Mouse (Mus musculus) heart, postnatal 4 days (tissue): ENCODE data around the gene Arid1b. TPM values are rescaled to one million over a fixed set of nuclear protein-coding genes. Genes with fewer than 3 reads are reported as not detected.

Experiments used
- DNase-seq: peaks from one replicate; pipeline ENCODE4 v3.0.0; 2021
- total RNA-seq, 2 experiments: library from RNA; stranded (reverse); gene quantifications; 2 replicates each; pipeline ENCODE4 v1.2.3; 2021

Arid1b gene
- total RNA-seq, 2 experiments from 2014 or later: 40.5 to 41.6 TPM

- DNase-seq: no peak
These were observed 131.1 kb downstream of the Arid1b start for GRCm38 (mm10) chr17:5125084-5125855.

DNA sequence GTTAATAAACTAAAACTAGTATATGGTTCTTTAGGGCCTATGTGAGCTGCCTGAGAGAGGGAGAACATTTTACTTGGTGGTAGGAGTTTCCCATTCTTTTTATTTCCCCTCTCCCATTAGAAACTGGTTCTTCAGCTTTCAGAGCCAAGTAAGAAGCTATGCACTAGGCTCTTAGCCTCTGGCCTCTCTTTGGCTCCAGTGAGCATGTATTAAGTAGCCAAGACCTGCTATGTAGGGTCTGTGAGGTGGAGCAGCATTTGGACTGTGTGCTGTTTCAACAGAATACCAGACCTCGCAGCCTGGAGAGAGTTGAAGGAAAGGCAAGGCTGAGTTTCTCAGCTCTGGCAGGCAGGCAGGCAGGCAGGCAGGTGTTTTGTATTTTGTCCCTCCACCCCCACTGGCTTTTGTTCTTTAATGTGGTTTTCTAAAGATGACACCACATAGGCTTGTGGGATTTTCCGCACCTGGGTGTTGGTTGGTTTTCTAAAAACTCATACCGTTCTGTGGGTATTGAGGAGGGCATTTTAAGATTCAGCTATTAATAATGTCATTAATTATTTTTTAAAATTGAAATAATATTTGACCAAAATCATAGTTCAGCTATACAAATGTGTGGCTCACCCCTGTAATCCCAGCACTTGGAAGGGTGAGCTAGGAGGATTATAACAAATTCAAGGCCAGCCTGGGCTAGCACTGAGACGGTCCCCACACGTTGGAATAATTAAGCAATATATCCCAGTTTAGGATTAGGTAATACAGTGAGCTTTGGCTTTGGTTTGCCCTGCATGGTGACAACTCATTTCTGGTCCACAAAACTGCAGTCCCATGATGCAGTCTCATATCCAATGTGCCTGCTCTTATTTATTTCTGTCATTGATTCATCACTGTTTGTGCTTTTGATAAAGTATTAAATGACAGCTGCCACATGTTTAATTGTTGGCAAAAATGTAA lies 132.0 kb downstream of the Arid1b start:
- no peak for DNase-seq

- DNase-seq: no peak
These were observed 135.5 kb downstream of the Arid1b start for GRCm38 (mm10) chr17:5129606-5130005.

GRCm38 (mm10) chr17:5130116-5130515 lies 136.0 kb downstream of the Arid1b start:
- DNase-seq: no peak

- DNase-seq: no peak
These were observed 137.6 kb downstream of the Arid1b start for GRCm38 (mm10) chr17:5131706-5132105.

DNA sequence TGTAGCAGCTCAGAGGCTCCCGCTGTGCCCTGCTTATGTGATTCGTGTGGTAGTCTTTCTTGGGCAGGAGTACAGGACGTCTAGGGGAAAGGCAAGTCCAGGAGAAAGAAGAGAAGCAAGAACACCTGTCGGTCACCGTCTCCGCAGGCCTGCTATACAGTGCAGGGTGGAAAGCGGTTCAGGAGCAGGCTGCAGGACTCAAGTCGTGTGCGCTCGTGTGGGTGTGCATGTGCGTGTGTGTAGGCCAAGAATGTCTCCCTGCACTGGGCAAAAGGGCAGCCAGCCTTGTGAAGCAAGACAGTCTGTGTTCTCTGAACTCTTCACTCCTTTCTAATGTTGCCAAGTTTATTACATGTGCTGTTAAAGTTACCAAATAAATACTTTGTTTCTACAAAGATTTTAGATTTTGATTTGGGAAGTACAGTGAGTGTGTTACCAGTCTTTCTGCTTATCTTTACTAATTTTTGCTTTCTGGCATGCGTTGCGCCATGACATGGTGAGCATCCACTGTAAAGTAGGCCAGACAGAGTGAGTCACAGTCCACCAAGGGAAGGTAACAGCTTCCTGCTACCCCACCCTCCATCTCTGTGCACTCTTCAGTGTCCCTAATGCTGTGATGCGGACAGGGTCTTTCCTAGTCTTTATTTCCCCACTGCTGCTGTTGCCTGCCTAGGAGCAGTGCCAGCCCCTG lies 138.3 kb downstream of the Arid1b start:
- DNase-seq: no peak

GRCm38 (mm10) chr17:5132987-5133355 lies 138.8 kb downstream of the Arid1b start:
- DNase-seq: no peak

- DNase-seq: no peak
These were observed 139.7 kb downstream of the Arid1b start for GRCm38 (mm10) chr17:5133831-5134230.

- DNase-seq: no peak
These were observed 140.1 kb downstream of the Arid1b start for GRCm38 (mm10) chr17:5134271-5134670.

DNA sequence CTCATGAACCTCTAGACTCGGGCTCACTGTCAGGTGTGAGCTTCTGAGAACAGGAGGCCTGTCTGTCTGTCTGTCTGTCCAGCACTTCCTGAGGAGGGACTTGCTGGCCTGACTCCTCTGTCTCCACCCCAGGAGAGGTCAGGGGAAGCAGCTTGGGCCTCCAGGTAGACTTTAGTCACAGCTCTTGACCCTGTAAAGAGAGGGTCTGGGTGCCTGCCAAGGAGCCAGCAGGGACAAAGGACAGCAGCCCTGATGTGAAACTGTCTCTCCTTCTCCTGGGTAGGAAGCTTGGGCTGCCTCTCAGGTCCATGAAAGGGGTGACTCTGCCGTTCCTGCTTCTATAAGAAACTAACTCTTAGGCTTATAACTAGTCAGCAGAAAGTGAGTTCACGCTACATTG lies 143.8 kb downstream of the Arid1b start:
- DNase-seq: peak; percentile 26

- DNase-seq: peak; percentile 53
These were observed 144.6 kb downstream of the Arid1b start for GRCm38 (mm10) chr17:5138641-5139205.

- no peak for DNase-seq
These were observed 145.4 kb downstream of the Arid1b start for GRCm38 (mm10) chr17:5139553-5139952.

DNA sequence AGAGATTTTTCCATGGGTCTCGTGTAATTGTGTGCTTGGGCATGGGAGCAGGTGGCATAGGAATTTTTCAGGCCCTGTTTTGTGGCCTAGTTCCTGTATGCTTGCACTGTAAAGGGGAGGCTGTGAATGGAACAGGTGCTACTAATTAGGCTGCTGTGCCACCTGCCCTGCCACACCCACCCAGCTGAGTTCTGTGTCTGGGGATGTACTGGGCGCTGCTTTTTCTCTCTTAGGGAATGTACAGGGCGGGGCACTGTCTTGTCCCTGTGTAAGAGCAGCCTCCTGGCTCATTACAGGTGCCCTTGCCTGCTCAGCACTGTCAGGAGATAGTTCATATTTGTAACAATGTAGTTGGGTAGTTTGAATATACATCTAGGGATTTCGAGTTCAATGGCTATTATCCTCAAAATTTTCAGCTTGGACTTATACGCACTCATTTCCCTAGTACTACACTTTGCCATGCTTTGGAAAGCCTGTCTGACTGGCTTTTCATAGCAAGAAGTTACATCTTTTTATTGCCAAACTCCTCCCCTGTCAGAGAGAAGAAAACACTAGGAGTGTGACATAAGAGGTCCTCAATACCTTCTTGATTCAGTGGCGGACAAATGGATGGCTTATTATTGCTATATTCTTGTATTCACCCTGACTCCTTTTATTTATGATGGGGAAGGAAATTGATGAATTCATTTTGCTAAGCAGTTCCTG lies 149.8 kb downstream of the Arid1b start:
- no peak for DNase-seq

- DNase-seq: peak; percentile 53
These were observed 156.5 kb downstream of the Arid1b start for GRCm38 (mm10) chr17:5150660-5151063.

- no peak for DNase-seq
These were observed 157.7 kb downstream of the Arid1b start for GRCm38 (mm10) chr17:5151852-5152251.

DNA sequence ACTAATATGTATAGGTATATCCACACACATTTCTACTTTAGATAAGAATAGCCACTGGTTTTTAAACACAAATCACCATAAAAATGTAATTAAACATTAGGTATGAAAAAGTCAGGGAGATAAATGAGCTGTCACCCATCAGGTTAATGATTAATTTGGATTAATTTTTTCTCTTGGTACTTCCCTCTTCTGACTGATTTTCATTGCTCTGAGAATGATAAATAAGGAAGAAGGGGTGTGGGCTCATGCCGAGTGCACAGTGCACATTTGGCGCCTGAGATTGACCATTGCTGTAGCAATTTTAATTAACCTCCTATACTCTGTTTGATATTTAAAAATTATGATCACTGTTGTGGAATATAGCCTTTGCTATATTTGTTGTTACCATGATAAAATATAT lies 159.3 kb downstream of the Arid1b start:
- no peak for DNase-seq

DNA sequence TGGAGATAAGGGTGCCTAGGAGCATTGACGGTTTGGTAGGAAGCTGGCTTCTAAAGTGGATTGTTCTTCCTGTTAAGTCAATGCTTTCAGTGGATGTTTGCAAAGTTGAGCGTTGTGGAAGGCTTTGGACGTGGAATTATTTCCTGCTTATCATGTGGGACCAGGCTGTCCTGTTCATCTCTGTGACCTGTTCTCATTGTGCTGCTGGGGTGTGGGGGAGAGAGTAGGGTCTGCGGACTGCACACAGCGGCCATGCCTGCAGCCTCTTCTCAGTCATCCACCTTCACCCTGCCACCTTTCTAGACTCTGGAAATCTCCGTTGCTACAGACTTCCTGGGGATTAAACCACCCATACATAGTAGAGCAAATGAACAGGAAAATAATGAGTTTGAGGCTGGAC lies 160.2 kb downstream of the Arid1b start:
- DNase-seq: no peak

- no peak for DNase-seq
These were observed 163.5 kb downstream of the Arid1b start for GRCm38 (mm10) chr17:5157609-5158008.

GRCm38 (mm10) chr17:5162525-5162924 lies 168.4 kb downstream of the Arid1b start:
- DNase-seq: no peak

DNA sequence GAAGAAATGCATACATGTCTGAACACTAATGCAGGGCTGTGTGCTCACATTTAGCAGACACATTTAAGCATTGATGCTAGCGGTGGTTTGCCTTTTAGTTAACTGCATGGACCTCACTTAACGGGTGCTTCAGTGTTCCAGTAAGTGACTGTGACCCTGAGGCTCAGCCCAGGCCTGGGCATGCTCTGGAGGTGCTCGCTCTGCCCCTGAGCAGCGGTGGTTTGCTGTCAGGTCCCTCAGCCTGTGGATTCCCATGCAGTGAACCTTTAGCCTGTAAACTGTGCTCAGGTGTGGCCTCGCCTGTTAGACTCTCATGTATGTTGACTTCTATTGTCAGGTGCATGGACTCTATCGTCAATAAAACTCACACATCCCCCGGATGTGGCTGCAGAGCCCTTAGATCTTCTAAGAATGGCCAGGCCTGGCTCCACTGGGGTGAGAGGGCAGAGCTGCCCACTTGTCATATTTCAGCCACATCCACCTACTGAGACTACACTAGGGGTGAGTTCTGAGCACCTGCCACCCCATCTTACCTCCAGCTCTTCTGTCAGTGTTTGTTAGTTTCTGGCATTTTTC lies 169.2 kb downstream of the Arid1b start:
- DNase-seq: no peak

DNA sequence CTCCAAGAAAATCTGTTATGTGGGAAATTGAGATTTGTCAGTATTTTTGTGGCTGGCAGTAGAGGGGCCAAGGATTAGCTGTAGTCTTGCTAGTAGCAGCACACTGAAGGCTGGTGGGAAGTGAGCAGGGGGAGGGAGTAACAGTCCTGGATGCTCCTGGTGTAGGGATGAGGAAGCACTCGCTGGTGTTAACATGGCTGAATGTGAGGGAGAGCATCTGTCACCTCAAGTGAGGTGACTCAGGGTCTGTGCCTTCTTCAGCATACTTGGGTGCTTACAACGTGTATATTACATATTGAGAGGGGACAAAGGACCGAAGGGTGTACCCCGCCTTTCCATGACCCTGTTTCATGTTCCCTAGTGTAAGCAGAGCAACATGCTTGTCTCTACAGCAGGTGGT lies 170.7 kb downstream of the Arid1b start:
- DNase-seq: no peak
